Mouse (Mus musculus): ENCODE results near the gene Utp6. TPM values are rescaled to one million over a fixed set of nuclear protein-coding genes. Genes with fewer than 3 reads are reported as not detected.
"Not testable (repeated sequence)": the region's sequence is repeated elsewhere in the genome, so short reads cannot be mapped to it uniquely, and the experiment has no call there.

The Utp6 gene
- polyA plus RNA-seq, 1 experiment from 2014 or later, result 33.1 TPM

DNA sequence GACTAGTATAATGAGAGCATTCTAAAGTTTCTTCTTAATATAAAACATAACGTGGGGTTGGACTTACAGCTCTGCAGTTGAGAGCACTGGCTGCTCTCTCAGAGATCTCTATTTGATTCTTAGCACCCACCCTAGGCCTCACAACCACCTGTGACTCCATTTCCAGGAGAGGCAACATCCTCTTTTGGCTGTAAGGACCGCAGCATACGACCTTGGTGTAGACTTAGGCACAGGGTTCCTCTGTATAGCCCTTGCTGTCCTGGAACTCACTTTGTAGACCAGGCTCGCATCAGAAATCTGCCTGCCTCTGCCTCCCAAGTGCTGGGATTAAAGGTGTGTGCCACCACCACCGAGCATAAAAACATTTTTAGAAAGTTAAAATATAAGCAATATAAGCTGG, 29.4 kb upstream of the Utp6 start:
- H3K9me3 ChIP-seq (replicated peaks; ENCODE audit: low read length), result no peaks in the 10 kb centered on the region
- DNase-seq (ENCODE audit: low spot score), result no peak
- no peak overlapping the region for H3K27ac ChIP-seq
- H3K27me3 ChIP-seq (ENCODE audit: insufficient read depth, low read length), result no peaks in the 10 kb centered on the region
- ATAC-seq (replicated peaks; ENCODE audit: low FRiP score, low read depth), result no peak
- no peak overlapping the region for H3K4me2 ChIP-seq (ENCODE audit: low read length)
- no peak overlapping the region for H3K9ac ChIP-seq (ENCODE audit: low read depth, low read length)
- TF ChIP-seq CTCF (IDR thresholded peaks at IDR 0.05; ENCODE audit: low read depth), result no peak
- no peak overlapping the region for H3K4me3 ChIP-seq (replicated peaks; ENCODE audit: low read depth, low read length)
- no peaks in the 10 kb centered on the region for H3K4me1 ChIP-seq (replicated peaks; ENCODE audit: insufficient read depth, low read length)
- 92% methylated on average over 5 of the region's 5 CpGs for WGBS
- H3K36me3 ChIP-seq (ENCODE audit: insufficient read depth, low read length), result no peaks in the 10 kb centered on the region

DNA sequence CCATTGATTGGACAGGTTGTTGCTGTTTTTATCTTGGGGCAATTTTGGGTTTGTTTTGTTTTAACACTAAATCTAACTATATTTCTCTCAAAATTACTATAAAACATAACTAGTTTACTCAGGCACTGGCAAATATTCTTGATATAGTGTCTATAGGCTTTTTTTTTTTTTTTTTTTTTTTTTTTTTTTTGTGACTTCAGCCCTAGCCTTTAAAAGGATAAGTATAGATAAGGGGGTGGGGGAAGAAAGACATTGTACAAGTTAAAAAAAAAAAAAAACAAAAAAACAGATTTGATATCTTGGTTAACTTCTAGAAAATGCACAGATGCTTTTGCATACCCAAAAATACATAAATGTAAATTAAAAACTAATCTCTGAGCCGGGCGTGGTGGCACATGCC, 27.9 kb upstream of the Utp6 start:
- no peak for TF ChIP-seq CTCF (IDR thresholded peaks at IDR 0.05; ENCODE audit: low read depth)
- Histone ChIP-seq H3K4me2 (ENCODE audit: low read length) (no peak overlapping the region), H3K36me3 (ENCODE audit: insufficient read depth, low read length) (no peaks in the 10 kb centered on the region), H3K4me3 (replicated peaks; ENCODE audit: low read depth, low read length) (no peak overlapping the region), H3K9me3 (replicated peaks; ENCODE audit: low read length) (no peaks in the 10 kb centered on the region), H3K9ac (ENCODE audit: low read depth, low read length) (no peak overlapping the region), H3K27ac (no peak overlapping the region), H3K4me1 (replicated peaks; ENCODE audit: insufficient read depth, low read length) (no peaks in the 10 kb centered on the region), H3K27me3 (ENCODE audit: insufficient read depth, low read length) (no peaks in the 10 kb centered on the region)
- 99% methylated on average over 2 of the region's 2 CpGs for WGBS
- DNase-seq (ENCODE audit: low spot score) (no peak), ATAC-seq (replicated peaks; ENCODE audit: low FRiP score, low read depth) (no peak)

DNA sequence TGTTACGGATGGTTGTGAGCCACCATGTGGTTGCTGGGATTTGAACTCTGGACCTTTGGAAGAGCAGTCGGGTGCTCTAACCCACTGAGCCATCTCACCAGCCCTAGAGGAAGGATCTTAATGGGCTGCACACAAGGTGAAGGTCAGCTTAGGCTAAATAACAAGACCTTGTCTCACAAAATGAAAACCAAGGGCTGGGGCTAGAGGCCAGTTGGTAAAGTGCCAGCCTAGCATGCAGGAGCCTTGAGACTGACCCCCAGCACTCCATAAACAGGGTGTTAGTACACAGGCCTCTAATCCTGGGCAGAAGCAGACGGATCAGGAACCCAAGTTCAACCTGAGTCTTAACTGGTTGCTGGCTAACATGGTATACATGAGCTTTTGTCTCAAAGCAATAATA, 25.7 kb upstream of the Utp6 start:
- ATAC-seq (replicated peaks; ENCODE audit: low FRiP score, low read depth) (no peak), DNase-seq (ENCODE audit: low spot score) (no peak)
- Histone ChIP-seq H3K4me1 (replicated peaks; ENCODE audit: insufficient read depth, low read length) (no peaks in the 10 kb centered on the region), H3K9ac (ENCODE audit: low read depth, low read length) (no peak overlapping the region), H3K4me3 (replicated peaks; ENCODE audit: low read depth, low read length) (no peak overlapping the region), H3K27ac (no peak overlapping the region), H3K27me3 (ENCODE audit: insufficient read depth, low read length) (no peaks in the 10 kb centered on the region), H3K36me3 (ENCODE audit: insufficient read depth, low read length) (no peaks in the 10 kb centered on the region), H3K4me2 (ENCODE audit: low read length) (no peak overlapping the region), H3K9me3 (replicated peaks; ENCODE audit: low read length) (no peaks in the 10 kb centered on the region)
- no peak for TF ChIP-seq CTCF (IDR thresholded peaks at IDR 0.05; ENCODE audit: low read depth)
- 82% methylated on average over 3 of the region's 3 CpGs for WGBS

DNA sequence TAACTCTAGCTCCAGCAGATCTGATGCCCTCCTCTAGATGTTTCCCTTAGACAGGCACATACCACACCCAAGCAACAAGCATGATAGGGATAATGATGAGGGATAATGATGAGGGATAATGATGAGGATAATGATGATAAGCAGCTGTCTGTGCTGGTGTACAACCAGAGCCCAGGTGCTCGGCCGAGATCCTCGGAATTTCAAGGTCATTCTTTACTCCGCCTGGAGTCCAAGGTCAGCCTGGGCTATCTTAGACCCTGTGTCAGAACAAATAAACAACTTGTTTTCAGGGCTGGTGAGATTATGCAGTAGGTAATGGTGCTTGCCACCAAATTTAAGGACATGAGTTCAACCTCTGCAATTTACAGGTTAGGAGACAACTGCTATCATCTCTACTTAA, 24.7 kb upstream of the Utp6 start:
- no peak overlapping the region for H3K4me2 ChIP-seq (ENCODE audit: low read length)
- TF ChIP-seq CTCF (IDR thresholded peaks at IDR 0.05; ENCODE audit: low read depth), result no peak
- H3K9ac ChIP-seq (ENCODE audit: low read depth, low read length), result no peak overlapping the region
- no peaks in the 10 kb centered on the region for H3K9me3 ChIP-seq (replicated peaks; ENCODE audit: low read length)
- H3K4me1 ChIP-seq (replicated peaks; ENCODE audit: insufficient read depth, low read length), result no peaks in the 10 kb centered on the region
- no peak overlapping the region for H3K4me3 ChIP-seq (replicated peaks; ENCODE audit: low read depth, low read length)
- no peaks in the 10 kb centered on the region for H3K27me3 ChIP-seq (ENCODE audit: insufficient read depth, low read length)
- H3K27ac ChIP-seq, result no peak overlapping the region
- ATAC-seq (replicated peaks; ENCODE audit: low FRiP score, low read depth) (no peak), DNase-seq (ENCODE audit: low spot score) (no peak)
- no peaks in the 10 kb centered on the region for H3K36me3 ChIP-seq (ENCODE audit: insufficient read depth, low read length)
- WGBS, result 87% methylated on average over 4 of the region's 4 CpGs

DNA sequence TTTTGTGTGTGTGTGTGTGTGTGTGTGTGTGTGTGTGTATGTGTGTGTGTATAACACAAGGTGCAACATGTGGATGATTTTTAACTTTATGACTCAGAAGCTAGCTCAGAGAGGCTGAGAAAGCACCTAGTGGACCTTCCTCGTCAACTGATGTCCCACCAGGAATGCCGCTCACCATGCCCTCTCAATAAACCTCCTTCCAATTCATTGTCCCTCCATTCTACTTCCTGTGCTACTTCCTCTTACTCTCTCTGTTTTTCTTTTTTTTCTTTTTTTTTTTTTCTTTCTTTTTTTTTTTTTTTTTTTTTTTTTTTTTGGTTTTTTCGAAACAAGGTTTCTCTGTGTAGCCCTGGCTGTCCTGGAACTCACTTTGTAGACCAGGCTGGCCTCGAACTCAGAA, 15.6 kb upstream of the Utp6 start:
- not testable (repeated sequence) for H3K9me3 ChIP-seq (replicated peaks; ENCODE audit: low read length); H3K27me3 ChIP-seq (ENCODE audit: insufficient read depth, low read length); H3K27ac ChIP-seq; DNase-seq (ENCODE audit: low spot score); H3K36me3 ChIP-seq (ENCODE audit: insufficient read depth, low read length); ATAC-seq (replicated peaks; ENCODE audit: low FRiP score, low read depth); H3K4me3 ChIP-seq (replicated peaks; ENCODE audit: low read depth, low read length); H3K9ac ChIP-seq (ENCODE audit: low read depth, low read length); H3K4me1 ChIP-seq (replicated peaks; ENCODE audit: insufficient read depth, low read length); H3K4me2 ChIP-seq (ENCODE audit: low read length)
- 93% methylated on average over 3 of the region's 4 CpGs for WGBS

DNA sequence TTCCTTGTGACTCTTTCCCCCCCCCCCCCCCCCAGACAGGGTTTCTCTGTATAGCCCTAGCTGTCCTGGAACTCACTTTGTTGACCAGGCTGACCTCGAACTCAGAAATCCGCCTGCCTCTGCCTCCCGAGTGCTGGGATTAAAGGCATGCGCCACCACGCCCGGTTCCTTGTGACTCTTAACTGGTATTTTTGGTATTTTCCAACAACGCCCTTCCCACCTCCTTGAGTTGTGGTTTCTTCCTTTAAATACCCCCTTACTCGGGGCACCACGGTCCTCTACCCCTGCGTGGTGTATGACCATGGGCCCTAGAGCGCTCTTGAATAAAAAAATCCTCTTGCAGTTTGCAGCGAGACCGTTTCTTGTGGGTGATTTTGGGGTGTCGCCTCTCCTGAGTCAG, 14.9 kb upstream of the Utp6 start:
- H3K36me3 ChIP-seq (ENCODE audit: insufficient read depth, low read length); H3K4me3 ChIP-seq (replicated peaks; ENCODE audit: low read depth, low read length); H3K4me2 ChIP-seq (ENCODE audit: low read length); H3K27me3 ChIP-seq (ENCODE audit: insufficient read depth, low read length); H3K27ac ChIP-seq; H3K4me1 ChIP-seq (replicated peaks; ENCODE audit: insufficient read depth, low read length); H3K9ac ChIP-seq (ENCODE audit: low read depth, low read length); H3K9me3 ChIP-seq (replicated peaks; ENCODE audit: low read length); ATAC-seq (replicated peaks; ENCODE audit: low FRiP score, low read depth); DNase-seq (ENCODE audit: low spot score): not testable (repeated sequence)
- 93% methylated on average over 14 of the region's 14 CpGs for WGBS

DNA sequence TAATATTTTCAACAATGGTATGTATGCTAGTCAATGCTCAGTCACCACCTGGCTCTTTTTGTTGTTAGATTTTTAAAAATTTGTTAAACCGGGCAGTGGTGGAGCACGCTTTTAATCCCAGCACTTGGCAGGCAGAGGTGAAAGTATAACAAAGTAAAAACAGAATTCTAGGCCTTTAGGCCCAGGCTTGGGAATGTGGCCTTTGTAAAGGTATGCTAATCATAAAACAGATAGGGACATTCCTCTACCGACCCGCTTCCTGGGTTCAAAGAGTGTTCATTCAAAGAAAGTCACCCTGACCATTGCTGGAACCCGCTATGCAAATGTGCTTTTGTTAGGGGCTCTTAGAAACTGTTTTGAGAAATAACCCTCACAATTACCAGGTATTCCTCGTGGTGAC, 14.5 kb upstream of the Utp6 start:
- WGBS, result 71% methylated on average over 6 of the region's 6 CpGs
- not testable (repeated sequence) for H3K4me2 ChIP-seq (ENCODE audit: low read length); DNase-seq (ENCODE audit: low spot score); H3K9me3 ChIP-seq (replicated peaks; ENCODE audit: low read length); H3K4me1 ChIP-seq (replicated peaks; ENCODE audit: insufficient read depth, low read length); H3K27ac ChIP-seq; H3K9ac ChIP-seq (ENCODE audit: low read depth, low read length); H3K27me3 ChIP-seq (ENCODE audit: insufficient read depth, low read length); ATAC-seq (replicated peaks; ENCODE audit: low FRiP score, low read depth); H3K36me3 ChIP-seq (ENCODE audit: insufficient read depth, low read length); H3K4me3 ChIP-seq (replicated peaks; ENCODE audit: low read depth, low read length)
